Mouse (Mus musculus): ENCODE data around the gene Dlk2.

Gene Dlk2

GRCm38 (mm10) chr17:46297364-46298219 lies at the start of gene Dlk2:
Dlk2 (plus strand) TSS chr17:46297421.
- no peak for DNase-seq

GRCm38 (mm10) chr17:46247512-46248188 lies 49.6 kb upstream of the Dlk2 start, which contains the start of the genes Polr1c and Yipf3:
Polr1c (minus strand) TSS chr17:46248054.
Yipf3 (plus strand) TSS chr17:46248080.
- DNase-seq: peak; percentile 93

GRCm38 (mm10) chr17:46248189-46248522 lies 49.1 kb upstream of the Dlk2 start:
- DNase-seq: no peak

- DNase-seq: peak; percentile 26
Measured at GRCm38 (mm10) chr17:46251174-46251573, 46.0 kb upstream of the Dlk2 start.

- DNase-seq: peak; percentile 47
Measured at GRCm38 (mm10) chr17:46252571-46253451, 44.4 kb upstream of the Dlk2 start.

GRCm38 (mm10) chr17:46253452-46254084 lies 43.7 kb upstream of the Dlk2 start, which contains the start of gene Lrrc73:
Lrrc73 (plus strand) TSS chr17:46253531.
- DNase-seq: peak; percentile 87

GRCm38 (mm10) chr17:46254106-46254505 lies 43.1 kb upstream of the Dlk2 start:
- DNase-seq: no peak

GRCm38 (mm10) chr17:46255147-46255546 lies 42.1 kb upstream of the Dlk2 start:
- no peak for DNase-seq

- no peak for DNase-seq
Measured at GRCm38 (mm10) chr17:46258279-46259053, 38.8 kb upstream of the Dlk2 start.

GRCm38 (mm10) chr17:46259675-46260074 lies 37.5 kb upstream of the Dlk2 start:
- DNase-seq: no peak

- DNase-seq: no peak
Measured at GRCm38 (mm10) chr17:46262201-46262694, 35.0 kb upstream of the Dlk2 start.

GRCm38 (mm10) chr17:46265502-46265901 lies 31.7 kb upstream of the Dlk2 start:
- DNase-seq: no peak

- peak; percentile 78 for DNase-seq
Measured at GRCm38 (mm10) chr17:46265918-46266618, 31.2 kb upstream of the Dlk2 start.

GRCm38 (mm10) chr17:46266986-46267385 lies 30.2 kb upstream of the Dlk2 start:
- DNase-seq: no peak

- no peak for DNase-seq
Measured at GRCm38 (mm10) chr17:46267511-46267910, 29.7 kb upstream of the Dlk2 start.

- no peak for DNase-seq
Measured at GRCm38 (mm10) chr17:46268026-46268720, 29.0 kb upstream of the Dlk2 start.

GRCm38 (mm10) chr17:46269771-46270534 lies 27.3 kb upstream of the Dlk2 start:
- no peak for DNase-seq

GRCm38 (mm10) chr17:46272058-46272457 lies 25.2 kb upstream of the Dlk2 start:
- DNase-seq: no peak

GRCm38 (mm10) chr17:46272675-46273074 lies 24.5 kb upstream of the Dlk2 start:
- DNase-seq: no peak
